Mouse (Mus musculus) telencephalon, adult 2 months (tissue): ENCODE results near the gene Rnf220.
A peak's percentile ranks its signal among the peaks of the same experiment; 100 is the strongest.

Experiments used
- DNase-seq: peaks from one replicate; pipeline ENCODE4 v3.0.0-alpha.2; 2011; ENCODE audit warnings: low read depth, low spot score

Gene Rnf220

GRCm38 (mm10) chr4:117496482-117497165, at the start of gene Rnf220:
Gene Rnf220 (minus strand): TSS chr4:117497052.
- DNase-seq = peak; percentile 66

DNA sequence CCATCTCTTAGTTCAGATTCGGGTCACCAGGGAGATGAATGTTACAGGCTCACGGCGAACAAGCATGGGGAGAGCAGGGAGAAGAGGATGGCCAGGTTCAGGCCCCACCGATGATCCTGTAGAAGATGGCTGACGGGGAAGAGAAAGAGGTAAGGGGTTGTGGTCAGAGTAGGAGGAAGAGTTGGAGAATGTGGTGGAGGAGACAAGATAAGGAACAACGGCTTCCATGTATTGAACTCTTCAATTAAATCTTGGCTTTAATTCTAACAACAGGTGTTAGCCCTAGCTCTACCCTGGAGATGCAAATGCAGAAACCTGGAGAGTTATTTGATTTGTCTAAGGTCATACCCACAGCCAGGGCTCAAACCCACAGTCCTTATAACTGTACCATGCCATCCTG, 49.8 kb upstream of the Rnf220 start:
- no peak for DNase-seq

DNA sequence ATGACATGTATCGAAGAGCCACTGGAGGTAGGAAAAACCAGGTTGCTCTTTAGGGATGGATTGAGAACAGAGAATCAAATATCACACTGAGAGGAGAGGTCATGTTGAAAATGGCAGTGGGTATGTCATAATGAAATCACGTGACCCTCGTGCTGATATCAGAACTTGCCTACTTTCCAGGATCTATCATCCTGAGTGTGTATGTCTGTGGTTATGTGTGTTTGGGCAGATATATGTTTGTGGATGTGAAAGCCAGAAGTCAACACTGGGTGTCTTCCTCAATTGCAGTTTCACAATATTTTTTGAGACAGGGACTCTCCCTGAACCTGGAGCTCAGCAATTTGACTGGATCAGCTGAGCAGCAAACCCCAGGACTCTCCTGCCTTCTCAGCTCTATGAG, 48.6 kb upstream of the Rnf220 start:
- DNase-seq = no peak

DNA sequence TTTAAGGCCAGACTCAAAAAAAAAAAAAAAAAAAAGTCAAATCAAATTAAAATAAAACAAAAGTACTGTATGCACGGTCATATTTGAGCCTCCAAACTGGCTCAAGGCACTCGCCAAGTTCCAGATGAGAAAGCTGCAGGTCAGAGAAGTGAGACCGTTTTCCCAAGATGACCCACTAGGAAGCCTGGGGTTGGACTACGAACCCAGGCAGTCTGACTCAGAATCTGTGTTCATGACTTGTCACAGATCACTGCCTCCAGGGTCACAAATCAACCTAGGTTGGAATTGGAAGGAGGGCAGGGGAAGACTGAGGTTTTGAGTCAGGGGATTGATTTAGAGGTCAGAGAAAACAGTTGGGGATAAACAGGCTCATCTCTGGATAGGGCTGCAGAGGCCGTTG, 43.7 kb upstream of the Rnf220 start:
- no peak for DNase-seq

GRCm38 (mm10) chr4:117539329-117539980, 42.6 kb upstream of the Rnf220 start:
- DNase-seq = no peak

DNA sequence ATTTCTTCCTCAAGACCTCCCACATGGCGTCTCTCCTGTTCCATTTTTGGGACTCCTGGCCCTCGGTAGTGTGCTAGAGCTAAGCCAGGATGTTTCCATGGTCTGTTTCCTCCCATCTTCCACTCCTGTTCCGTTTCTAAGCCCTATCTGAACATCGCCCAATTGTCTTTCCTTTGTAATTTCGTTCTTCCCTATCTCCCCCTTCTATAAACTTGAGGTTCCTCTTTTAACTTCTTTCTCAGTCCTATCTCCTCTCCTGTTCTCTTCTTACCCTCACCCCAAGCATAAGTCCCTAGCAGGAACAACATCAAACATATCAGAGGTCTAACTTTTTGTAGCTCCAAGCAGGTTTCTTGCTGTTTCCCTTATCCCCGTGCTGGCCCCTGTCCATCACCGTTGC, 40.1 kb upstream of the Rnf220 start:
- no peak for DNase-seq

DNA sequence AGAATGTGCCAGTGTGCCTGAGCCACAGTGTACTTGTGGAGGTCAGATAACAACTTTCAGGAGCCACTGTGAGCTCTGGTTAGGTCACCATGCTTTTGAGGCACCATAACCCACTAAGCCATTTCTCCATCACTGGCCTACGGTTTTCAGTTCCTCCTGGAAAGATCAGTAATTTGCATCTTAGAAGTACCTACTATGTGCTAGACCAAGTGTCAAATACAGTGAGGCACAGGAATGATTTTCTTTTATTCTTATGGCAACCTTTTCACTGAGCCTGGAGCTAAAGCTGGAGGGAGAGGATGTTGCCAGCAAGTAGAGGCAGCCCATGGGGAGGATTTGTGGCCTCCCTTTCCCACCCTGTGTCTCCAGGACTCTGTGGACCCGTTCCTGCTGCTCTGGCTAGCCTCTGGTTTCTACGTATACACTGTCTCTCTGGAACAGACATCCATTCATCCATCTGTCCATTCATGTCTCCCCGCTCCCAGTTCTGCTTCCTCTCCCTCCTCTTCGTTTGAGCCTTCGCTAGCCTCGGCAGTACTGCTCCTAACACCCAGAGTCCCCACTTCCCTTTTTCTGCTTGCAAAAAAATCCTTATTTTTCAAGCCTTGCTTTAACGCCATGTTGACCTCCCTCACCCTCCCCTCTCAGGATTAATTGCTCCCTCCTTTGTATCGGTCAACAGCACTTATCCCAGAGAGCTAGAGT, 38.8 kb upstream of the Rnf220 start:
- no peak for DNase-seq

DNA sequence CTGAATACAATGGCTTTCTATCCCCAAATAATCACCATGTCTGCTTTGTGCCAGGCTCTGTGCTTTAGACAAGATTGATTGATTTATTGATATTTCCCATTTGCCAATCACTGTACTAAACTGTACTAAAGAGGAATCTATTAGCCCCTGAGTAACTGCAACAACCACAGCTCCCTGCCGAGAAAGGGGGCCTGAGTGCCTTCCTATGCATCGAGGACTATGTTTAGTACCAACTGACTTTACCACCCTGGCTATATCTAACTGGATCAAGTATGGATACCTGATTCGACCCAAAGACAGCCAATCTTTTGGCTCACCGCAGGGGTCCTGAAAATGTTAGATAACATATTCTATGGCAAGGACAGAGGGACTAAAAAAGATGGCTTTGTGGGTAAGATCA, 33.0 kb upstream of the Rnf220 start:
- no peak for DNase-seq

DNA sequence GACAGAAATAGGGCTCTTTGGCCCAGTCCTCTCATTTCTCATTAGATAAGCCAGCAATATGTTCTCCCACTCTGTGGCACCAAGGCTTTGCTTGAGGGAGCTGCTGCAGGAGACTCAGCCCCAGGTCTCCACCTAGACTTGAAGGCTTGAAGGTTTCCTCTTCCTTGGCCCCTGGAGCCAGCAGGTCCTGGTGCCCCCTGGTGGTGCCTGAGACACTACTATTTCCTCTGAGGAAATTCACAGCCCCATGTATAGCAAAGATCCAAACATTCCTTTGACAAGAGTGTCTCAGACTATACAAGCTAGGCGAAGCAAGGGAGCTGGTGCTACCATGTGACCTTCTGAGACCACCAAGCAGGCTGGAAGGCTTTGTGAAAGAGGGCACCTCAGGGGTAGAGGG, 31.1 kb upstream of the Rnf220 start:
- DNase-seq = no peak

DNA sequence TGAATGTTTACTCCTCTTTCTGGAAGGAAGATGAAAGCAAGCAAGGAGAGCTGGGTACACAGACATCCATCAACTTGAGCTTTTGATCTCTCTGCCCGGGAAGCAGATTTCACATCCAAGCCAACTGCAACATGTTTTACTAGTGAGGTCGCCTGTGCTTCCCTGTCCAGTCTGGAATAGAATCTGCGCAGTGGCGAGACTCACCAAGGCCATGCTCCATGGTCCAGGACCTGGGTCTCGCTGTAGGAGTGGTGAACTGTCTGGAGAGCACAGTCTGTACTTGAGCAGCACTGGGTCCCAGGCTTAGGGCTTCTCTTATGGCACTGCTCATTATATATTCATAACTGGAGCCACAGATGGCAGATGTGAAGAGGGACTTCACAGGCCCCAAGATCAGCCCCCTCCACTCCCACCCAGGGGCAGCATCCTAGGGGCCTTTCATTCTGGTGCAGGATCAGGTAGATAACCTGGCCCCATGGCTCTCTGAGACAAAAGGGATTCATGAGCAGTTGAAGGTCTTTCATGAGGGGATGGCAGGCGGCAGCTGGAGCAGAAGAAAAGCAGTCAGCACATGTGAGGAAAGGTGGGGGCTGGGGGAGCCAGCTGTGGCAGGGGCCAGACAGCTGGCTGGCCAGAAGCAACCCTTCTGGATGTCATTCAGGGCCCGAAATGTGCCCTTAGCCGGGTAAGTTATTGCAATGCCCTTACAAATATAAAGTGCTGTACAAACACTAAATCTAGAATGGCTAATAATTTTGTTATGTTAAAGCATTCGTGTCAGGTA, 30.5 kb upstream of the Rnf220 start:
- DNase-seq = no peak

- DNase-seq = no peak
Measured at GRCm38 (mm10) chr4:117525990-117526389, 29.1 kb upstream of the Rnf220 start.

DNA sequence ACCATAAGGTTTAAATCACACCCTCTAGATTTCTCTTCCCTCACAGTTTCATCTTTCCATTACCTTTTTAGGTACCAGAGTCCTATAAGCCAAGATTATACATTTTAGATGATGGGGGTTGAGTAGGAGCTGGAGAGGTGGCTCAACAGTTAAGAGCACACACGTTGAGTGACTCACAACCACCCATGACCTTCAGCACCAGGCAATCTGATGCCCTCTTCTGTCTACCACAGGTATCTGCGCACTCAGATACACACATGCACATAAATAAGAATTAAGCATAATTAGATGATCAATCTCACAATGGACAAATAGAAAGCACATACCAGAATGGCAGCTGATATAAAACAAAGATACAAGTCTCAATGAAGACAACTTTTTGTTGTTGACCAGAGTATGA, 24.5 kb upstream of the Rnf220 start:
- no peak for DNase-seq

DNA sequence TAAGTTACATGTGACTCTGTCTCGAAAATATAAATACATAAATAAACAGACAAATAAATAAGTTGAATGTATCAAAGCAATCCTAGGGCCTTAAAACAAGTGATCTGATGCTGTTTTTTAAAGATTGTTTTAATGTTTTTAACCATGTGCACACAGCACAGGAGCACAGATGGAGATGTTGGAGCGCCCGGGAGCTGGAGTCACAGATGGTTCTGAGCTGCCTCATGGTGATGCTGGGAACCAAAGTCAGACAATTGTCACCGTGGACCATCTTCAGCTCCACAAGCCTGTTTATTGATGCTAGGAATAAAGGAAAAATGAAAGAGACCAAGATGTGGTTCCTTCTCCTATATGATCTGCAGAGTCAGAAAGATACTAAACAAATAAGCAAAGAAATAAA, 21.4 kb upstream of the Rnf220 start:
- DNase-seq = no peak

GRCm38 (mm10) chr4:117499043-117499442, 2.2 kb upstream of the Rnf220 start:
- DNase-seq = no peak

DNA sequence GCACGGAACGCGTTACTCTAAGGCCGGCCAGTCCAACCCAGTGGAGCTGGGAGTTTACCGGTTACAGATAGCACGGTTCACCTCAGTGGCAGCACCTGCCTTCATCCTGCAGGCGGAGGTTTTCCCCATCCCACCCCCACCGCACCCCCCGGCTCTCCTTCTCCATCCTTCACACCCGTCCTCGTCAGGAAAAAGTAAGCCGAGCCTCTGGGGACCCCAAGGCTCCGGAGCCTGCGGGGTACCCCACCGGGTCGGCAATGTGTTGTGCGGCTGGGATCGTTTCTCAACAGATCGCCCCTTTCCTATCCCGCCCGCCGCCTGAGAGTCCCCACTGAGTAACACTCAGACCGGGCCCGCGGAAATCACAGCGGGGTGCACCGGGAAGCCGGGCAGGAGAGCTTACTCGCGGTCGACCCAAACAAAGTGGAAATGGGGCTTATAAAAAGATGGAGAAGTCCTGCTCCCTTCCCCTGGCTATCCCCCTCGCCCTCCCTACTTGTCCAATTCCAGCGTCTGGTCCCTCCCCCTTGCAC, 917 bp downstream of the Rnf220 start:
- DNase-seq = no peak

DNA sequence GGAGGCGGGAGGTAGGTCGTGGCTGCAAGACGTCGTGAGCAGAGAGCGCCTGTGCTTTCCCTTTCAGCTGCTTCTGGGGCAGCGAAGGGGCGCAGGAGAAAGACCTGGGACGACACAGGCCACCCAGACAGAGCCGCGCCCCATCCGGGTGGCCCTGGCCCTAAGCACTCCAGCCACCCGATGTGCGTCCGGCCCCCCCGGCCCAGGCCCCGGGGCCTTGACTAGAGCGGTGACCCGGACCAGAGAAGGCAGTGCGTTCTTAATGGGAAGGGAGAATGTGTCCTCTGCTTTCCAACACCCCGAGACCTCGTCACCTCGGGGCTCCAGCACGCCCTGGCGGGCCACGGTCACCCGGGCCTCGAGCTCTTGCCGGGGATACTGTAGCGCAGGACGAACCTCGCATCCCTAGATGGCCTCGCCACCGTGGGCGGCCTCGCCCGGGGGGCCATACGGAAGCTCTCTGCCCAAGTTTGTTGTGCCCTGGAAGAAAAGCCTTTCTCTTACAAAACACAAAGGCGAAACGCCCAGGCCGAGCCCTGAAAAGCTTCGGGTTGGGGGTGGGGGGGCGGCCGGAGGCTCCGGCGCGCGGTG, 1.8 kb downstream of the Rnf220 start:
- no peak for DNase-seq

DNA sequence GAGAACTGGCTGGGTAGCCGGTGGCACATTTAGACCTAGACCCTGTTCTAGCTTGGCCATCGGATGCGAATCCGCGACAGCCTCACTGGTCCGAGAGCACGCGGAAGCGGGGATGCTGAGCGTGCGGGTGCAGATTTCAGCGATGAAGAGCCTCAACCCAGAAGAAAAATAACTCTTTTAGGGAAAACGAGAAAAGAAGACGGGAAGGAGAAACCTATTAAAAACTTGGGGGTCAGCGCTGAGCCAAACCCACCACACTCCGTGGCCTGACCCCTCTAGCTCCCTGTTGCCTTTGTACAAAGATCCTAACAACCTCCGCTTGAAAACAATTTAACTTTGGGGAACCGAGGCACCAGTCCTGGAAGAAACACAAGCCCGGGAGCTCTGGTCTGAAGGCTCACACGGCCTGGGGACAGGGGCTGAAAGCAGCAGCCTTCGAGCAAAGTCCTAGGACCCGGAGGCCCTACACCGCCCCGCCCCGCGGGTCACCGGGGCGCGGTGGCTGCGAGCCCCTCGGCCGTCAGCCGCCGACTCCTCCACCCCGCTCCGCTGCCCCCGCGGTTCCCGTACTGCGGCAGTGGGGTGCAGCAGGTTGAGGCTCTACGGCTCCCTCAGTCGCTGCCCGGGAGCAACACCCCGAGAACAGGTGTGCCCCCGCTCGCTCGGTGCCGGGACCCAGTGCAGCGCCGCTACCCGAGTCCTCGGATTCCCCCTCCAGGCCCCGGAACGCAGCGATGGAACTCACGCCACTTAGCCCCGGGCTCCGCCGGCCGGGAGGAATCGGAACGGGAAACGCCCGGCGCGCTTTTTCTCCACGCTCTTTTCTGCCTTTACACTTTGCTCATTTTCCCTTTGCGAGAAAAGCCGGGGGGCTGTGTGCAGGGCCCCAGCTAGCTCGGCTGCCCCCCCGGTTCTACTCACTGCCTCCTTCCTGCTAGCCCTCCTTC, 2.7 kb downstream of the Rnf220 start:
- no peak for DNase-seq

GRCm38 (mm10) chr4:117493161-117493568, 3.7 kb downstream of the Rnf220 start:
- no peak for DNase-seq

DNA sequence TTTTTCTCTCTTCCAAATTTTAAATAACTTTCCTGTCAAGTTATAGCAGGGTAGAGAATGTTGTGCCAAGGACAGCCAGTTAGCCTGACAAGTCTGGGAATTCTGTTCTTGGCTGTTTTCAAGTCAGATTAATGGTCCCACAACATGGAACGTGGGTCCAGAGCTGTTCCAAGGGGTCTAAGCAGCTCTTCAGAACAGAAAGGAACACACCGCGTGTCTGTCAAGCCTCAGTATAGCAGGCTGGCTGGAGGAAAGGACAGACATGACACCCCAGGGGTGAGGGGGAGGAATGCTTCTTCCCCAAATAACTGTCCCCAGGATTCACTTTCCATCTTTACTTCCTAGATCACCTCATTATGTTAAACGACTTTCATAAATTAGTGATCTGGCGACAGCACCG, 5.0 kb downstream of the Rnf220 start:
- DNase-seq = no peak

DNA sequence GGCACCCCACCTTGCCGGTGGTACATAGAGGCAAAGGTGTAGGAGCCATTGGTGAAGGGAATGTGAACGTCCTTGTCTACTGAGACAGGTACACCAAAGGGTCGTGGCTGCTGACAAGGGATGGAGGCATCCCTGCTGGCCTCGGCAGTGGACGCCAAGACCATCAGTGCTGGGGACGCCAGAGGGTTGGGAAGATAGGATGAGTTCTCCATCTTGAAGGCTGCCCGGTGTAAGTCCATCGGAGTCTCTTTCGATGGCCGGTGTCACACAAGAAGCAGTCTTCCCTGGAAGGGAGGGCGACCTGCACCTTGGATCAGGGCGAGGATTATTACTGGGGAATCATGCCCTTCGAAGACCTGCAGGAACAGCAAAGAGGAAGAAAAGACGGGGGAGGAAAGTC, 6.9 kb downstream of the Rnf220 start:
- DNase-seq = no peak
